Mouse (Mus musculus): ENCODE measurements around the gene Vpreb2. TPM values are rescaled to one million over a fixed set of nuclear protein-coding genes. Genes with fewer than 3 reads are reported as not detected.
A peak's percentile ranks its signal among the peaks of the same experiment; 100 is the strongest.
"Not testable (repeated sequence)": the region's sequence is repeated elsewhere in the genome, so short reads cannot be mapped to it uniquely, and the experiment has no call there.

Gene Vpreb2
- polyA plus RNA-seq, 2 experiments = 0.13 to 0.88 TPM

- H3K4me1 ChIP-seq (replicated peaks; ENCODE audit: control insufficient read depth in 2 of 2, insufficient read depth in 2 of 2, low read length in 1 of 2) = peaks cover 0 to 5% of the 10 kb centered on the region in 2 experiments; a peak in 1 of 4 replicates
- whole genome bisulfite sequencing (ENCODE audit: insufficient replicate concordance) = 30% methylated on average over 10 of the region's 10 CpGs
- no peak overlapping the region for H3K4me3 ChIP-seq (ENCODE audit: insufficient read depth in 1 of 2, low read depth in 2 of 2, low read length in 2 of 2)
- no peak overlapping the region for H3K4me2 ChIP-seq (ENCODE audit: low read depth)
- DNase-seq (ENCODE audit: low read depth in 3 of 3, low spot score in 3 of 3) (peak; percentile 24 to 31 (median 28)), ATAC-seq (ENCODE audit: insufficient read depth) (no peak)
- H3K9ac ChIP-seq (replicated peaks) = no peak overlapping the region
- H3K27me3 ChIP-seq (ENCODE audit: control insufficient read depth, insufficient read depth, low read length) = no peaks in the 10 kb centered on the region
- TF ChIP-seq CTCF (IDR thresholded peaks at IDR 0.05; ENCODE audit: low read depth) (peak; percentile 83), EP300 (IDR thresholded peaks at IDR 0.05; ENCODE audit: low read depth) (no peak)
- peaks cover 4% of the 10 kb centered on the region for H3K9me3 ChIP-seq (ENCODE audit: control insufficient read depth, low read length)
- H3K36me3 ChIP-seq (replicated peaks; ENCODE audit: control insufficient read depth, insufficient read depth, low read depth) = no peaks in the 10 kb centered on the region
- H3K27ac ChIP-seq = no peak overlapping the region
Measured at GRCm38 (mm10) chr16:17986456-17987132, 6.4 kb downstream of the Vpreb2 start.

GRCm38 (mm10) chr16:17987703-17988102 lies 7.5 kb downstream of the Vpreb2 start:
- peaks cover 5% of the 10 kb centered on the region for H3K9me3 ChIP-seq (ENCODE audit: control insufficient read depth, low read length)
- H3K4me2 ChIP-seq (ENCODE audit: low read depth) = no peak overlapping the region
- DNase-seq (ENCODE audit: low read depth in 3 of 3, low spot score in 3 of 3) (no peak), ATAC-seq (ENCODE audit: insufficient read depth) (no peak)
- H3K27ac ChIP-seq = no peak overlapping the region
- H3K27me3 ChIP-seq (ENCODE audit: control insufficient read depth, insufficient read depth, low read length) = no peaks in the 10 kb centered on the region
- 51% methylated on average over 1 of the region's 1 CpGs for WGBS (ENCODE audit: insufficient replicate concordance)
- no peak overlapping the region for H3K4me3 ChIP-seq (ENCODE audit: insufficient read depth in 1 of 2, low read depth in 2 of 2, low read length in 2 of 2)
- TF ChIP-seq CTCF (IDR thresholded peaks at IDR 0.05; ENCODE audit: low read depth) = no peak
- no peak for TF ChIP-seq EP300 (IDR thresholded peaks at IDR 0.05; ENCODE audit: low read depth)
- H3K4me1 ChIP-seq (replicated peaks; ENCODE audit: control insufficient read depth in 2 of 2, insufficient read depth in 2 of 2, low read length in 1 of 2) = peaks cover 0 to 5% of the 10 kb centered on the region in 2 experiments; a peak in 1 of 4 replicates
- no peak overlapping the region for H3K9ac ChIP-seq (replicated peaks)
- no peaks in the 10 kb centered on the region for H3K36me3 ChIP-seq (replicated peaks; ENCODE audit: control insufficient read depth, insufficient read depth, low read depth)

- not testable (repeated sequence) for ATAC-seq (ENCODE audit: insufficient read depth); H3K9ac ChIP-seq (replicated peaks); H3K27me3 ChIP-seq (ENCODE audit: control insufficient read depth, insufficient read depth, low read length); H3K36me3 ChIP-seq (replicated peaks; ENCODE audit: control insufficient read depth, insufficient read depth, low read depth); H3K4me1 ChIP-seq (replicated peaks; ENCODE audit: control insufficient read depth in 2 of 2, insufficient read depth in 2 of 2, low read length in 1 of 2); H3K4me2 ChIP-seq (ENCODE audit: low read depth); DNase-seq (ENCODE audit: low read depth in 3 of 3, low spot score in 3 of 3); H3K27ac ChIP-seq; H3K4me3 ChIP-seq (ENCODE audit: insufficient read depth in 1 of 2, low read depth in 2 of 2, low read length in 2 of 2); H3K9me3 ChIP-seq (ENCODE audit: control insufficient read depth, low read length)
- 83% methylated on average over 16 of the region's 16 CpGs for WGBS (ENCODE audit: insufficient replicate concordance)
Measured at GRCm38 (mm10) chr16:17992321-17992720, 12.1 kb downstream of the Vpreb2 start.

- no peaks in the 10 kb centered on the region; a peak in 1 of 4 replicates for H3K4me1 ChIP-seq (replicated peaks; ENCODE audit: control insufficient read depth in 2 of 2, insufficient read depth in 2 of 2, low read length in 1 of 2)
- H3K36me3 ChIP-seq (replicated peaks; ENCODE audit: control insufficient read depth, insufficient read depth, low read depth) = no peaks in the 10 kb centered on the region
- TF ChIP-seq CTCF (IDR thresholded peaks at IDR 0.05; ENCODE audit: low read depth) (no peak), EP300 (IDR thresholded peaks at IDR 0.05; ENCODE audit: low read depth) (no peak)
- no peaks in the 10 kb centered on the region for H3K9me3 ChIP-seq (ENCODE audit: control insufficient read depth, low read length)
- no peak overlapping the region for H3K4me2 ChIP-seq (ENCODE audit: low read depth)
- WGBS (ENCODE audit: insufficient replicate concordance) = 68% methylated on average over 5 of the region's 5 CpGs
- H3K4me3 ChIP-seq (ENCODE audit: insufficient read depth in 1 of 2, low read depth in 2 of 2, low read length in 2 of 2) = no peak overlapping the region
- no peak overlapping the region for H3K27ac ChIP-seq
- H3K9ac ChIP-seq (replicated peaks) = no peak overlapping the region
- H3K27me3 ChIP-seq (ENCODE audit: control insufficient read depth, insufficient read depth, low read length) = no peaks in the 10 kb centered on the region
- DNase-seq (ENCODE audit: low read depth in 3 of 3, low spot score in 3 of 3) = no peak
- no peak for ATAC-seq (ENCODE audit: insufficient read depth)
Measured at GRCm38 (mm10) chr16:17999668-18000067, 19.4 kb downstream of the Vpreb2 start.

- Histone ChIP-seq H3K27ac (no peak overlapping the region), H3K4me2 (ENCODE audit: low read depth) (no peak overlapping the region), H3K36me3 (replicated peaks; ENCODE audit: control insufficient read depth, insufficient read depth, low read depth) (no peaks in the 10 kb centered on the region), H3K27me3 (ENCODE audit: control insufficient read depth, insufficient read depth, low read length) (no peaks in the 10 kb centered on the region), H3K9ac (replicated peaks) (no peak overlapping the region), H3K4me1 (replicated peaks; ENCODE audit: control insufficient read depth in 2 of 2, insufficient read depth in 2 of 2, low read length in 1 of 2) (no peaks in the 10 kb centered on the region; a peak in 1 of 4 replicates), H3K4me3 (ENCODE audit: insufficient read depth in 1 of 2, low read depth in 2 of 2, low read length in 2 of 2) (no peak overlapping the region), H3K9me3 (ENCODE audit: control insufficient read depth, low read length) (no peaks in the 10 kb centered on the region)
- WGBS (ENCODE audit: insufficient replicate concordance) = 43% methylated on average over 5 of the region's 5 CpGs
- TF ChIP-seq EP300 (IDR thresholded peaks at IDR 0.05; ENCODE audit: low read depth) = no peak
- no peak for TF ChIP-seq CTCF (IDR thresholded peaks at IDR 0.05; ENCODE audit: low read depth)
- no peak for ATAC-seq (ENCODE audit: insufficient read depth)
- no peak for DNase-seq (ENCODE audit: low read depth in 3 of 3, low spot score in 3 of 3)
Measured at GRCm38 (mm10) chr16:18004589-18004988, 24.4 kb downstream of the Vpreb2 start.

Measured in liver, embryonic 14.5 days (tissue).